Mouse (Mus musculus) CH12.LX (cell line): ENCODE data around the gene Pdgfra.

Experiments
- CTCF ChIP-seq, 2 experiments: IDR thresholded peaks in 1 of 2; conservative IDR thresholded peaks in 1 of 2; 2 replicates each; pipeline ENCODE4 v1.5.1; 2011 to 2012; ENCODE audit warnings: low read depth in 2 of 2, low read length in 2 of 2, improper control_type of control experiment in 1 of 2, inconsistent platforms in 1 of 2, mild to moderate bottlenecking in 1 of 2, moderate library complexity in 1 of 2
- KAT2A ChIP-seq: IDR thresholded peaks from 2 replicates; pipeline ENCODE4 v1.6.1; 2012; ENCODE audit warnings: low read length, improper control_type of control experiment, inconsistent platforms; ENCODE audit not compliant: insufficient replicate concordance
- MYC ChIP-seq: IDR thresholded peaks from 2 replicates; pipeline ENCODE4 v1.6.1; 2011; ENCODE audit warnings: low read depth, mild to moderate bottlenecking, improper control_type of control experiment, low read length
- POLR2A ChIP-seq: IDR thresholded peaks from 2 replicates; pipeline ENCODE4 v1.6.1; 2011; ENCODE audit warnings: low read depth, mild to moderate bottlenecking, improper control_type of control experiment, low read length
- UBTF ChIP-seq: IDR thresholded peaks from 2 replicates; pipeline ENCODE4 v1.6.1; 2012; ENCODE audit warnings: low read depth, mild to moderate bottlenecking, inconsistent platforms, low read length, improper control_type of control experiment, moderate library complexity
- USF1 ChIP-seq: IDR thresholded peaks from 2 replicates; pipeline ENCODE4 v1.6.1; 2014; ENCODE audit warnings: low read depth, mild to moderate bottlenecking, inconsistent platforms, low read length, improper control_type of control experiment
- USF2 ChIP-seq: conservative IDR thresholded peaks from 2 replicates; pipeline ENCODE4 v1.6.1; 2011; ENCODE audit warnings: low read depth, low read length, improper control_type of control experiment
- ZC3H11A ChIP-seq: IDR thresholded peaks from 2 replicates; pipeline ENCODE4 v1.6.1; 2012; ENCODE audit warnings: low read depth, mild to moderate bottlenecking, inconsistent platforms, low read length, improper control_type of control experiment
- ZMIZ1 ChIP-seq: IDR thresholded peaks from 2 replicates; pipeline ENCODE4 v1.6.1; 2012; ENCODE audit warnings: low read depth, mild to moderate bottlenecking, inconsistent platforms, low read length, improper control_type of control experiment

- TF ChIP-seq USF1: no peak
- TF ChIP-seq UBTF: no peak
- TF ChIP-seq ZC3H11A: no peak
- no peak for TF ChIP-seq CTCF (conservative IDR thresholded peaks at IDR 0.05 in 1 of 2, IDR thresholded peaks at IDR 0.05 in 1 of 2; ENCODE audit: low read depth in 2 of 2, low read length in 2 of 2)
- TF ChIP-seq ZMIZ1: no peak
- TF ChIP-seq MYC: no peak
- TF ChIP-seq USF2: no peak
- TF ChIP-seq KAT2A: no peak
- TF ChIP-seq POLR2A: no peak
These were observed 4.5 kb downstream of the Pdgfra start for GRCm38 (mm10) chr5:75156554-75157036.
